Mouse (Mus musculus) testis, adult 2 months (tissue): ENCODE measurements at regions not wholly inside any gene's neighbourhood (a gene's known extent, or its start where the extent isn't known, plus 50 kb on each side); places are given as distances from the start of the nearest gene placed in this dataset.
A peak's percentile ranks its signal among the peaks of the same experiment; 100 is the strongest.

Experiments
- CTCF ChIP-seq: fragments of 200-500 bp; IDR thresholded peaks from 2 replicates; pipeline ENCODE4 v1.5.1; 2012; ENCODE audit warnings: low read depth, mild to moderate bottlenecking, inconsistent platforms, low read length, moderate library complexity; ENCODE audit not compliant: control insufficient read depth, insufficient read depth, insufficient replicate concordance
- POLR2A ChIP-seq: fragments of 200-500 bp; IDR thresholded peaks from 2 replicates; pipeline ENCODE4 v1.6.1; 2012; ENCODE audit warnings: low read depth, mild to moderate bottlenecking, inconsistent platforms, low read length, moderate library complexity; ENCODE audit not compliant: control insufficient read depth

- TF ChIP-seq CTCF = no peak
- peak; percentile 64; the same call in 1 of the 2 replicates for TF ChIP-seq POLR2A
These were observed 156.2 kb downstream of the Mn1 start for GRCm38 (mm10) chr5:111573265-111573873.
